Comparison of ENCODE assay signal across 17 mouse cellular contexts in the genomic region with DNA sequence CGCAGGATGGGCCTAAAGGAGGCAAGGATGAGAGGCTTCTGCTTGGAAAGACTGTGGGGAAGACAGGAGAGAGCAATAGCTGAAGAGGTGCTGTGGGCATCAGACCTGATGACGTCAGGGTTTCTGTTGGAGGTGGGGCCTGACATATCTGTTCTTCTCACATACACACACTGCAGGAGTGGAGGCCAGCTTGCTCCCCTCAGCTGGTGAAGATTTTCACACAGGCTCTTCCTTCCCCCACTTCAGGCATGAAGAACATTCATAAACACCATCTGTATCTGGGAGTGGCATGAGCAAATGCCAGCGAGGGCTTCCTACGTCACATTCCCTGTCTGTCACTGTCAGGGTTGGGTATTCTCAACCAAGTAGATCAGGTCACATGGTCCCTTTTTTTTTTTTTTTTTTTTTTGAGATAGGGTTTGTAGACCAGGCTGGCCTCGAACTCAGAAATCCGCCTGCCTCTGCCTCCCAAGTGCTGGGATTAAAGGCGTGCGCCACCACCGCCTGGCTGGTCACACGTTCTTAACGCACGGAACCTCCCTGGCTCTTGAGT. TPM values are rescaled to one million over a fixed set of nuclear protein-coding genes. Genes with fewer than 3 reads are reported as not detected.
DNase-seq lines count a peak whose midpoint lies in the region; ATAC-seq and TF ChIP-seq lines count a peak whose summit lies in the region.
"Had no signal": no experiment of that assay in that cellular context is flagged by ENCODE, and none has a peak within 500 bp of the region (broad histone marks: within the 10 kb centered on the region; RNA-seq: fewer than 3 reads in every experiment).

No protein-coding gene starts in this region.

- no peak overlapping the region for H3K4me3 ChIP-seq in ES-E14 (ENCODE audit: insufficient read depth in 1 of 2, low read depth in 1 of 2, low read length in 2 of 2, poor library complexity in 1 of 2, severe bottlenecking in 1 of 2)
- H3K4me3 ChIP-seq in liver, embryonic 12.5 days = peak overlapping the region; percentile 14; the same call in 1 of the 2 replicates
- no peak overlapping the region for H3K4me3 ChIP-seq in midbrain, embryonic 11.5 days (ENCODE audit: low read depth, low read length)
- H3K4me3 ChIP-seq: hindbrain, embryonic 10.5 days had no signal

- H3K9me3 ChIP-seq in ES-E14 (ENCODE audit: control insufficient read depth, insufficient read depth, low read depth, low read length) = no peaks in the 10 kb centered on the region
- no peaks in the 10 kb centered on the region for H3K9me3 ChIP-seq in liver, embryonic 12.5 days (replicated peaks)
- no peaks in the 10 kb centered on the region for H3K9me3 ChIP-seq in midbrain, embryonic 11.5 days (ENCODE audit: control insufficient read depth, low read length)
- H3K9me3 ChIP-seq: hindbrain, embryonic 10.5 days had no signal

- 71% methylated on average over 12 of the region's 12 CpGs for WGBS in liver, embryonic 12.5 days (ENCODE audit: insufficient replicate concordance)
- 95% methylated on average over 12 of the region's 12 CpGs for WGBS in midbrain, embryonic 11.5 days

- H3K9ac ChIP-seq in ES-E14 (ENCODE audit: insufficient read depth, low read depth, low read length, poor library complexity, severe bottlenecking) = no peak overlapping the region
- peak overlapping the region; percentile 53 for H3K9ac ChIP-seq in liver, embryonic 12.5 days
- H3K9ac ChIP-seq in midbrain, embryonic 11.5 days (ENCODE audit: low read length) = no peak overlapping the region
- H3K9ac ChIP-seq: forebrain, postnatal 0 days had no signal

- no peak for DNase-seq in frontal cortex, adult 2 months (ENCODE audit: extremely low spot score in 1 of 2, low spot score in 1 of 2)
- no peak for DNase-seq in ES-E14 (ENCODE audit: low read depth, low spot score)
- peak; percentile 60 for DNase-seq in c-Kit-negative CD71-positive TER-119-positive erythroid progenitor cells, embryonic 14.5 days (ENCODE audit: low read depth, low spot score)
- DNase-seq in lung, postnatal 36 days = no peak
- DNase-seq in midbrain, embryonic 11.5 days (ENCODE audit: low spot score, missing footprints) = no peak
- no peak for DNase-seq in ovary, adult 18-20 months (ENCODE audit: low spot score)
- DNase-seq: adrenal gland, postnatal 10 days; B cell, adult 2 months; forebrain, postnatal 0 days; gastrocnemius, postnatal 25 days; lung, postnatal 4 days; right cerebral cortex, postnatal 25 days had no signal

- peaks cover 16 to 17% of the 10 kb centered on the region in 2 experiments; a peak in 3 of 4 replicates for H3K4me1 ChIP-seq in ES-E14 (ENCODE audit: control insufficient read depth in 2 of 2, insufficient read depth in 2 of 2, low read length in 2 of 2, poor library complexity in 1 of 2)
- peaks cover 71% of the 10 kb centered on the region for H3K4me1 ChIP-seq in liver, embryonic 12.5 days
- no peaks in the 10 kb centered on the region for H3K4me1 ChIP-seq in midbrain, embryonic 11.5 days (ENCODE audit: control insufficient read depth, insufficient read depth, low read length)
- H3K4me1 ChIP-seq: hindbrain, embryonic 10.5 days had no signal

- H3K27ac ChIP-seq in ES-E14 (ENCODE audit: insufficient read depth, low read depth, low read length, poor library complexity, severe bottlenecking) = no peak overlapping the region
- H3K27ac ChIP-seq in liver, embryonic 12.5 days = peak overlapping the region; percentile 86
- H3K27ac ChIP-seq in midbrain, embryonic 11.5 days (ENCODE audit: low read depth, low read length) = no peak overlapping the region
- H3K27ac ChIP-seq: hindbrain, embryonic 10.5 days had no signal

- in situ Hi-C loops in ES-E14 (cut with MboI; ENCODE audit: low sequenced_read_pairs in 2 of 2, unreplicated experiment in 2 of 2) = no loop called here

- ATAC-seq in frontal cortex, adult (ENCODE audit: low TSS enrichment) = peak; percentile 39; the same call in 1 of the 2 replicates
- peak; percentile 87 for ATAC-seq in liver, embryonic 12.5 days
- ATAC-seq in midbrain, embryonic 11.5 days (ENCODE audit: low FRiP score) = no peak
- ATAC-seq: forebrain, postnatal 0 days; midbrain, embryonic 16.5 days had no signal

- peak overlapping the region; percentile 45 for H3K4me2 ChIP-seq in liver, embryonic 12.5 days
- no peak overlapping the region for H3K4me2 ChIP-seq in midbrain, embryonic 11.5 days

- no peaks in the 10 kb centered on the region for H3K27me3 ChIP-seq in liver, embryonic 12.5 days (replicated peaks)
- no peaks in the 10 kb centered on the region for H3K27me3 ChIP-seq in midbrain, embryonic 11.5 days (ENCODE audit: control insufficient read depth, insufficient read depth, low read length)

- peaks cover 33% of the 10 kb centered on the region for H3K36me3 ChIP-seq in ES-E14 (ENCODE audit: control insufficient read depth, insufficient read depth, low read length, poor library complexity, severe bottlenecking)
- H3K36me3 ChIP-seq in liver, embryonic 12.5 days = peaks cover 99% of the 10 kb centered on the region
- peaks cover 2% of the 10 kb centered on the region; the same call in 1 of the 2 replicates for H3K36me3 ChIP-seq in midbrain, embryonic 11.5 days (ENCODE audit: control insufficient read depth, insufficient read depth, low read length)

TF ChIP-seq in ES-E14, 5 proteins besides CTCF, POLR2A, EP300 and RAD21:
- no peak for TF ChIP-seq MAFK (IDR thresholded peaks at IDR 0.05; ENCODE audit: insufficient read depth, low read depth, low read length)
- TF ChIP-seq HCFC1 (IDR thresholded peaks at IDR 0.05; ENCODE audit: borderline replicate concordance, insufficient read depth, low read length) = no peak
- TF ChIP-seq CHD2 (IDR thresholded peaks at IDR 0.05; ENCODE audit: low read depth, low read length) = no peak
- TF ChIP-seq ZNF384 (IDR thresholded peaks at IDR 0.05; ENCODE audit: low read depth, low read length) = peak; percentile 74
- no peak for TF ChIP-seq ZC3H11A (IDR thresholded peaks at IDR 0.05; ENCODE audit: borderline replicate concordance, low read depth, low read length)
TF ChIP-seq in ES-E14: peak in this region for 1.

RNA-seq across cellular contexts. Expression of a gene that starts 23.9 kb away (rescaled TPM):
- 52.1 and 62.4 TPM in 2 replicates for polyA plus RNA-seq in frontal cortex, adult 2 months (2012; rRNA removed)
- 65.1 and 82.8 TPM in 2 replicates for total RNA-seq in ES-E14 (2012; rRNA removed)
- 159 and 164 TPM in 2 replicates for polyA plus RNA-seq in liver, embryonic 12.5 days (2016; fragmentation: Nextera tagmentation; extraction: Ambion mirVana)
- 68.6 and 70.7 TPM in 2 replicates for polyA plus RNA-seq in midbrain, embryonic 11.5 days (2014; fragmentation: Nextera tagmentation; extraction: Ambion mirVana)

RNA-seq across cellular contexts. Expression of a gene that starts 26.5 kb away (rescaled TPM):
- 34.5 and 36.4 TPM in 2 replicates for polyA plus RNA-seq in frontal cortex, adult 2 months (2012; rRNA removed)
- total RNA-seq in ES-E14 (2012; rRNA removed) = 61.9 and 70.3 TPM in 2 replicates
- polyA plus RNA-seq in liver, embryonic 12.5 days (2016; fragmentation: Nextera tagmentation; extraction: Ambion mirVana) = 55.0 and 65.0 TPM in 2 replicates
- polyA plus RNA-seq in midbrain, embryonic 11.5 days (2014; fragmentation: Nextera tagmentation; extraction: Ambion mirVana) = 54.6 and 56.7 TPM in 2 replicates

RNA-seq across cellular contexts. Expression of a gene that starts 28.5 kb away (rescaled TPM):
- 0.08 and 0.10 TPM in 2 replicates for polyA plus RNA-seq in frontal cortex, adult 2 months (2012; rRNA removed)
- total RNA-seq in ES-E14 (2012; rRNA removed) = 26.4 and 102 TPM in 2 replicates
- polyA plus RNA-seq in liver, embryonic 12.5 days (2016; fragmentation: Nextera tagmentation; extraction: Ambion mirVana) = 0.15 and 0.19 TPM in 2 replicates
- 0.12 TPM in 1 of 2 replicates, not detected in the other for polyA plus RNA-seq in midbrain, embryonic 11.5 days (2014; fragmentation: Nextera tagmentation; extraction: Ambion mirVana)
- total RNA-seq: gastrocnemius, postnatal 25 days; layer of hippocampus, adult 18-20 months had no signal

RNA-seq across cellular contexts. Expression of a gene that starts 45.7 kb away (rescaled TPM):
- polyA plus RNA-seq in frontal cortex, adult 2 months (2012; rRNA removed) = 3.7 and 4.0 TPM in 2 replicates
- 18.2 and 56.2 TPM in 2 replicates for total RNA-seq in ES-E14 (2012; rRNA removed)
- 16.0 and 16.5 TPM in 2 replicates for polyA plus RNA-seq in liver, embryonic 12.5 days (2016; fragmentation: Nextera tagmentation; extraction: Ambion mirVana)
- 1.2 and 1.8 TPM in 2 replicates for polyA plus RNA-seq in midbrain, embryonic 11.5 days (2014; fragmentation: Nextera tagmentation; extraction: Ambion mirVana)

RNA-seq across cellular contexts. Expression of a gene that starts 47.7 kb away (rescaled TPM):
- 243 and 245 TPM in 2 replicates for polyA plus RNA-seq in frontal cortex, adult 2 months (2012; rRNA removed)
- total RNA-seq in ES-E14 (2012; rRNA removed) = 130 and 133 TPM in 2 replicates
- 124 and 125 TPM in 2 replicates for polyA plus RNA-seq in liver, embryonic 12.5 days (2016; fragmentation: Nextera tagmentation; extraction: Ambion mirVana)
- polyA plus RNA-seq in midbrain, embryonic 11.5 days (2014; fragmentation: Nextera tagmentation; extraction: Ambion mirVana) = 86.1 and 103 TPM in 2 replicates
